Mouse (Mus musculus): Measurements from ENCODE around the gene Plekha5. TPM values are rescaled to one million over a fixed set of nuclear protein-coding genes. Genes with fewer than 3 reads are reported as not detected.
A peak's percentile ranks its signal among the peaks of the same experiment; 100 is the strongest.

Plekha5 gene
- total RNA-seq, 2 experiments from 2014 or later, result 10.0 to 12.9 TPM

GRCm38 (mm10) chr6:140465946-140466646 lies 42.2 kb downstream of the Plekha5 start:
- TF ChIP-seq CTCF (IDR thresholded peaks at IDR 0.05), result no peak
- intact Hi-C loops (cut with DNase I), result no loop called here
- DNase-seq, result no peak
- Histone ChIP-seq H3K27ac (no peak overlapping the region), H3K4me3 (no peak overlapping the region)

- Histone ChIP-seq H3K4me3 (no peak overlapping the region), H3K27ac (no peak overlapping the region)
- no peak for DNase-seq
- no peak for TF ChIP-seq CTCF (IDR thresholded peaks at IDR 0.05)
- intact Hi-C loops (cut with DNase I), result no loop called here
These were observed 43.0 kb downstream of the Plekha5 start for GRCm38 (mm10) chr6:140466841-140467240.

- Histone ChIP-seq H3K4me3 (no peak overlapping the region), H3K27ac (no peak overlapping the region)
- DNase-seq, result peak; percentile 35
- intact Hi-C loops (cut with DNase I), result no loop called here
- TF ChIP-seq CTCF (IDR thresholded peaks at IDR 0.05), result no peak
These were observed 44.0 kb downstream of the Plekha5 start for GRCm38 (mm10) chr6:140467851-140468250.

- Histone ChIP-seq H3K27ac (no peak overlapping the region), H3K4me3 (no peak overlapping the region)
- no peak for TF ChIP-seq CTCF (IDR thresholded peaks at IDR 0.05)
- intact Hi-C loops (cut with DNase I), result loop anchor here (5.0 to 10.0 kb wide), 2 partner anchors 48 to 235 kb away; no protein-coding TSS in a partner anchor
- DNase-seq, result no peak
These were observed 45.9 kb downstream of the Plekha5 start for GRCm38 (mm10) chr6:140469791-140470190.

- no peak overlapping the region for H3K27ac ChIP-seq
- intact Hi-C loops (cut with DNase I), result loop anchor here (1.0 to 10.0 kb wide), 3 partner anchors 46 to 233 kb away; no protein-coding TSS in a partner anchor
- no peak for DNase-seq
- no peak overlapping the region for H3K4me3 ChIP-seq
- no peak for TF ChIP-seq CTCF (IDR thresholded peaks at IDR 0.05)
These were observed 47.9 kb downstream of the Plekha5 start for GRCm38 (mm10) chr6:140471751-140472150.

GRCm38 (mm10) chr6:140472345-140472744 lies 48.5 kb downstream of the Plekha5 start:
- Histone ChIP-seq H3K4me3 (no peak overlapping the region), H3K27ac (no peak overlapping the region)
- peak; percentile 85 for TF ChIP-seq CTCF (IDR thresholded peaks at IDR 0.05)
- peak; percentile 63 for DNase-seq
- intact Hi-C loops (cut with DNase I), result loop anchor here (1.0 to 10.0 kb wide), 3 partner anchors 45 to 232 kb away; no protein-coding TSS in a partner anchor

GRCm38 (mm10) chr6:140475393-140476087 lies 51.7 kb downstream of the Plekha5 start:
- intact Hi-C loops (cut with DNase I), result loop anchor here (10.0 kb wide), 1 partner anchor 229 kb away; no protein-coding TSS in a partner anchor

GRCm38 (mm10) chr6:140476981-140477380 lies 53.1 kb downstream of the Plekha5 start:
- no peak for DNase-seq
- intact Hi-C loops (cut with DNase I), result loop anchor here (10.0 kb wide), 1 partner anchor 228 kb away; no protein-coding TSS in a partner anchor
- H3K4me3 ChIP-seq, result no peak overlapping the region
- TF ChIP-seq CTCF (IDR thresholded peaks at IDR 0.05), result no peak
- H3K27ac ChIP-seq, result no peak overlapping the region

More at GRCm38 (mm10) chr6:140475393-140476087, 51.7 kb downstream of the Plekha5 start:
- no peak for DNase-seq
- Histone ChIP-seq H3K27ac (no peak overlapping the region), H3K4me3 (no peak overlapping the region)
- peak; percentile 44; the same call in 1 of the 2 replicates for TF ChIP-seq CTCF (IDR thresholded peaks at IDR 0.05)

- no peak overlapping the region for H3K27ac ChIP-seq
- TF ChIP-seq CTCF (IDR thresholded peaks at IDR 0.05), result no peak
- no peak overlapping the region for H3K4me3 ChIP-seq
- DNase-seq, result no peak
- intact Hi-C loops (cut with DNase I), result loop anchor here (10.0 kb wide), 1 partner anchor 227 kb away; no protein-coding TSS in a partner anchor
These were observed 54.2 kb downstream of the Plekha5 start for GRCm38 (mm10) chr6:140478031-140478430.

- no peak for TF ChIP-seq CTCF (IDR thresholded peaks at IDR 0.05)
- intact Hi-C loops (cut with DNase I), result loop anchor here (10.0 kb wide), 1 partner anchor 226 kb away; no protein-coding TSS in a partner anchor
- Histone ChIP-seq H3K4me3 (no peak overlapping the region), H3K27ac (no peak overlapping the region)
- no peak for DNase-seq
These were observed 55.1 kb downstream of the Plekha5 start for GRCm38 (mm10) chr6:140478943-140479342.

GRCm38 (mm10) chr6:140480425-140481081 lies 56.7 kb downstream of the Plekha5 start:
- no peak for DNase-seq
- Histone ChIP-seq H3K4me3 (no peak overlapping the region), H3K27ac (no peak overlapping the region)
- intact Hi-C loops (cut with DNase I), result no loop called here
- TF ChIP-seq CTCF (IDR thresholded peaks at IDR 0.05), result no peak

- intact Hi-C loops (cut with DNase I), result no loop called here
- no peak for TF ChIP-seq CTCF (IDR thresholded peaks at IDR 0.05)
- H3K27ac ChIP-seq, result peak overlapping the region; percentile 25; the same call in 1 of the 2 replicates
These were observed 58.0 kb downstream of the Plekha5 start for GRCm38 (mm10) chr6:140481701-140482460.

More at GRCm38 (mm10) chr6:140481701-140482460, 58.0 kb downstream of the Plekha5 start:
- H3K4me3 ChIP-seq, result no peak overlapping the region
- peak; percentile 85 for DNase-seq

Data from gastrocnemius, adult 2 months (tissue).